26 mouse cellular contexts compared by ENCODE assay signal in the genomic region with DNA sequence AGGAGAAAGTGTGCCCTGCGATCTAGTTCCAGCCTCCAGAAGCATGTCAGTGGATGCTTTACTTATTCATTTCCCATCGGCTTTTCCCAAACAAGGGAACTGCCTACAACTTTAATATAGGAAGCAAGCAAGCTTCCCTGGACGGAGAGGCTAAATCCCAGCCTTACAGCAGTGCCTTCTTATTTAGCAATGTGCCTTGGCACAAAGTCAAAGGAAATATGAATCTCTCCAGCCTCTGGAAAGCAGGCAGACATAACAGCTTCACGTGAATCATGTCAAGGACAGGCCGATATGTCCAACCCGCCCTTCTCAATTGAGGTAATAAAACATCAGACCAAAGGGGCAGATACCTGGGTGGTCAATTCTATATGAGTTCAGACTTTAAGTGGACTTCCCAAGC.
A peak's percentile ranks its signal among the peaks of the same experiment; 100 is the strongest.
DNase-seq lines count a peak whose midpoint lies in the region; ATAC-seq lines count a peak whose summit lies in the region.
"Had no signal": no experiment of that assay in that cellular context is flagged by ENCODE, and none has a peak within 500 bp of the region (broad histone marks: within the 10 kb centered on the region; RNA-seq: fewer than 3 reads in every experiment).

No protein-coding gene starts in this region.

- no peaks in the 10 kb centered on the region for H3K4me1 ChIP-seq in kidney, embryonic 14.5 days (ENCODE audit: control insufficient read depth, insufficient read depth, low read length)
- H3K4me1 ChIP-seq: hindbrain, embryonic 10.5 days; hindbrain, embryonic 15.5 days; lung, embryonic 15.5 days had no signal

- no peaks in the 10 kb centered on the region for H3K27me3 ChIP-seq in kidney, embryonic 14.5 days (ENCODE audit: control insufficient read depth, insufficient read depth, low read length)
- H3K27me3 ChIP-seq: hindbrain, embryonic 15.5 days; lung, embryonic 15.5 days had no signal

- no peak overlapping the region for H3K9ac ChIP-seq in kidney, embryonic 14.5 days (ENCODE audit: low read depth, low read length)
- H3K9ac ChIP-seq: hindbrain, embryonic 15.5 days; liver, embryonic 14.5 days; lung, embryonic 15.5 days had no signal

- no peak overlapping the region for H3K4me3 ChIP-seq in kidney, embryonic 14.5 days (ENCODE audit: low read length)
- H3K4me3 ChIP-seq: gastrocnemius, adult 2 months; hindbrain, embryonic 10.5 days; hindbrain, embryonic 15.5 days; lung, embryonic 15.5 days had no signal

- no peaks in the 10 kb centered on the region for H3K9me3 ChIP-seq in kidney, embryonic 14.5 days (ENCODE audit: control insufficient read depth, low read length)
- H3K9me3 ChIP-seq: hindbrain, embryonic 10.5 days; hindbrain, embryonic 15.5 days; lung, embryonic 15.5 days had no signal

- ATAC-seq in kidney, embryonic 14.5 days (ENCODE audit: low FRiP score, low TSS enrichment) = no peak
- no peak for ATAC-seq in cerebellum, adult (ENCODE audit: insufficient number of reproducible peaks, low FRiP score, low TSS enrichment)
- ATAC-seq: forebrain, embryonic 14.5 days; inflammation-experienced regulatory T-cells, adult 6 months; Patski had no signal

- 57% methylated on average over 6 of the region's 6 CpGs for WGBS in kidney, embryonic 14.5 days

- no peaks in the 10 kb centered on the region for H3K36me3 ChIP-seq in kidney, embryonic 14.5 days (ENCODE audit: control insufficient read depth, insufficient read depth, low read length)
- H3K36me3 ChIP-seq: G1E; hindbrain, embryonic 10.5 days; hindbrain, embryonic 15.5 days; lung, embryonic 15.5 days had no signal

- no peak overlapping the region for H3K4me2 ChIP-seq in kidney, embryonic 14.5 days (replicated peaks; ENCODE audit: low read depth, low read length)
- H3K4me2 ChIP-seq: hindbrain, embryonic 15.5 days; lung, embryonic 15.5 days had no signal

- no peak overlapping the region for H3K27ac ChIP-seq in kidney, embryonic 14.5 days (ENCODE audit: low read depth, low read length)
- H3K27ac ChIP-seq: gastrocnemius, adult 2 months; hindbrain, embryonic 10.5 days; hindbrain, embryonic 15.5 days; liver, embryonic 14.5 days; lung, embryonic 15.5 days; stomach, postnatal 0 days had no signal

- DNase-seq in adrenal gland, adult 2 months = peak; percentile 47
- no peak for DNase-seq in adrenal gland, adult 18-20 months (ENCODE audit: low spot score in 2 of 2)
- DNase-seq in kidney, postnatal 14 days = peak; percentile 5
- peak; percentile 8 for DNase-seq in ovary, adult 18-20 months (ENCODE audit: low spot score)
- DNase-seq in ovary, postnatal 36 days (ENCODE audit: low spot score) = no peak
- DNase-seq: cerebellum, adult 8-10 months; cerebellum, postnatal 25 days; gastrocnemius, adult 2 months; gastrocnemius, postnatal 36 days; kidney, adult 11 months; kidney, postnatal 10 days; liver; midbrain, embryonic 14.5 days; thymus, adult 18-20 months; thymus, postnatal 25 days had no signal

Comparison
In these comparisons a context has a peak if more than half of its experiments do, and no peak if none do; other contexts are left out.
1. DNase-seq: peak in adrenal gland, adult 2 months (single experiment), kidney, postnatal 14 days (single experiment) and ovary, adult 18-20 months (single experiment); none in adrenal gland, adult 18-20 months (0 of 2) and ovary, postnatal 36 days (single experiment).